Mouse (Mus musculus) E14TG2a.4 (cell line): ENCODE data around the gene Olfr573-ps1.

Experiments
- CTCF ChIP-seq: conservative IDR thresholded peaks from 2 replicates; pipeline ENCODE4 v1.5.1; 2014; ENCODE audit warnings: low read length
- POU5F1 ChIP-seq: IDR thresholded peaks from 2 replicates; pipeline ENCODE4 v1.6.1; 2014; ENCODE audit warnings: low read length, borderline replicate concordance

DNA sequence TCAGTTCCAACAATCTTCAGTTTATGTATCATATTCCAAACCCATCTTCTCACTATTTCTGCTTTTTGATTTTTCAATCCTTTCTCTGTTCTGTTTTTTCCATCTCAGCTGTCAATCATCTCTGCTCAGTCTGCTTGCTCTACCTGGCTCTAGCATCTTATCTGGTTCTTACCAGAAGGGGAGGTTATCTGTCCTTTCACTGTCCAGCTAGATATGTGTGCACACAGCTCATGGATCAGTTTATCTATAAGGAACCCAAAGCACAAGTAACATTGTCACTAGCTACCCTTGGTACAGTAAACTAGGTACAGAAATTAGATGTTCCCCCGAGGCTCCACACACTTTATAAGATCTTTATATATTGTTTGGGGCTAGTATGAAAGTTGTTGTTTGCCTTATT, 1.0 kb upstream of the Olfr573-ps1 start:
- TF ChIP-seq CTCF (no peak), POU5F1 (no peak)
